Mouse (Mus musculus): ENCODE data around the gene Pim1. TPM values are rescaled to one million over a fixed set of nuclear protein-coding genes. Genes with fewer than 3 reads are reported as not detected.

The Pim1 gene
- polyA plus RNA-seq, 1 experiment from 2014 or later: 10.1 TPM

DNA sequence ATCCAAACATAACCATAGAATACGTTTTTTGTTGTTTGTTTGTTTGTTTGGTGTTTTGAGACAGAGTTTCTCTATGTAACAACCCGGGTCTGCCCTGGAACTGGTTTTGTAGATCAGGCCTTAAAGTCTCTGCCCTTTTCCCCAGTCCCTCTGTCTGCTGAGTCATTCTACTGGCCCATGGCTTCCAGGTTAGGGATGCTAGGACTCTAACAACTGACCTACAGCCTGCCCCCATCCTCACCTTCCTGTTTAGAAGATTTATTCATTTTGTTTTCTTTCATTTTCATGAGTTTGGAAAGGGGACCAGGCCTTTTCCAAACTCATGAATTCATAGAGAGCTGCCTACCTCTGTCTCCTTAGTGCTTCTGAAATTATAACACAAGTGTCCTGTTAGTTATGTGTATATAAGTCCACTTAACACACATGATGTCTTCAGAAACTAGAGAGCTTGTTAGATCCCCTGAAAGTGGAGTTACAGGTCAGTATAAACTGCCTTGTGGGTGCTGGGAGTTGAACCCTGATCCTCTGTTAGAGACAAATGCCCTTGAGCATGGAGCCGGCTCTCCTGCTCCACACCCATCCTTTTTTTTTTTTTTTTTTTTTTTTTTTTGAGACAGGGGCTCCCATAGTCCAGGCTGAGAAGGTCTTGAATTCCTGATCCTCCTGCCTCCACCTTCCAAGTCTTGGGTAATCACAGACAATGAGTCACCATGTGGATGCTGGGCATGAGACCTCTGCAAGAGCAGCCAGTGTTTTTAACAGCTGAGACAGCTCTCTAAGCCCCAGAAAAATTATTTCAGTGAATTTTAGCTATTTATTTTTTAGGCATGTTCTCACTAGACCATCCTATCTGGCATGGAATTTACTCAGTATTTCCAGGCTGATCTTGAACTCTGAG, 5.0 kb upstream of the Pim1 start:
- no peak overlapping the region for H3K4me3 ChIP-seq (ENCODE audit: low read depth, low read length)
- 0 out of 2 replicates have a peak, but pooled peaks cover 7% of the 10 kb centered on the region for H3K4me1 ChIP-seq (ENCODE audit: control insufficient read depth, insufficient read depth, low read length)
- no peak overlapping the region for H3K4me2 ChIP-seq (replicated peaks; ENCODE audit: low read depth, low read length)
- 74% methylated on average over 3 of the region's 3 CpGs for WGBS
- H3K9me3 ChIP-seq (ENCODE audit: control insufficient read depth, low read depth, low read length): no peaks in the 10 kb centered on the region
- no peaks in the 10 kb centered on the region for H3K36me3 ChIP-seq (ENCODE audit: control insufficient read depth, insufficient read depth, low read length)
- no peaks in the 10 kb centered on the region for H3K27me3 ChIP-seq (ENCODE audit: control insufficient read depth, insufficient read depth, low read length)
- H3K9ac ChIP-seq (replicated peaks; ENCODE audit: low read depth, low read length): no peak overlapping the region
- no peak for ATAC-seq (ENCODE audit: insufficient number of reproducible peaks, insufficient read depth, low FRiP score, low read depth)
- no peak overlapping the region for H3K27ac ChIP-seq (ENCODE audit: low read length)

DNA sequence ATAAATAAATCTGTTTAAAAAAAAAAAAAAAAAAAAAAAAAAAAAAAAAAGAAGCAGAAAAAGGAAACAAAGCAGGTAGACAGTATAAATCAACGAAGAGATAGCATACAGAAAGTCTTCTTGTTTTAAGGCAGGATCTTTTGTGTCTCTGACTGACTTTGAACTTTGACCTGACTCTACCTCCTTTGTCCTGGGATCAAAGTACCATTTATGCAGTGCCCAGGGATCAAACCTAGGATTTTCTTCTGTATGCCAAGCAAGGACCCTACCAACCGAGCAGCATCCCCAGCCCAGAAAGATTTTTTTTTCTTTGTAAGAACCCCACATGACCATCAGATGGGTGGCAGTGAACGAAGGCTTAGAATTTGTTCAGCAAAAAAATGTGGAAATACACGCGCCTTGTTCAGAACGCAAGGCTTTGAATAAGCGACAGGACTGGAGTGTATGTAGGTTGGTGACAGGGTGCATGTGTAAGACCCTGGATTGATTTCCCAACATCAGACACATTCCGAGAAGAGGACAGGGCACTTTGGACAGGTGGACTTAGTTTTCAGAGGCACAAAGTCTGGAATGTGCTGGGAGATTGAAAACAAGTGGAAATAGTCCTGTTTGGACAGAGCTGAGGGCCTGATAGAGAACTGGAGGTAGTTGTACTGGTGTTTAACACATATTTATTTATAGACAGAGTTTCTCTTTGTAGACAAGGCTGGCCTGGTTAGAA, 2.1 kb upstream of the Pim1 start:
- H3K9ac ChIP-seq (replicated peaks; ENCODE audit: low read depth, low read length): no peak overlapping the region
- H3K4me1 ChIP-seq (ENCODE audit: control insufficient read depth, insufficient read depth, low read length): peaks cover 12% of the 10 kb centered on the region
- no peak for ATAC-seq (ENCODE audit: insufficient number of reproducible peaks, insufficient read depth, low FRiP score, low read depth)
- H3K36me3 ChIP-seq (ENCODE audit: control insufficient read depth, insufficient read depth, low read length): no peaks in the 10 kb centered on the region
- no peak overlapping the region for H3K4me3 ChIP-seq (ENCODE audit: low read depth, low read length)
- no peaks in the 10 kb centered on the region for H3K9me3 ChIP-seq (ENCODE audit: control insufficient read depth, low read depth, low read length)
- H3K27me3 ChIP-seq (ENCODE audit: control insufficient read depth, insufficient read depth, low read length): no peaks in the 10 kb centered on the region
- H3K27ac ChIP-seq (ENCODE audit: low read length): no peak overlapping the region
- no peak overlapping the region; the same call in 1 of the 2 replicates for H3K4me2 ChIP-seq (replicated peaks; ENCODE audit: low read depth, low read length)
- WGBS: 80% methylated on average over 8 of the region's 8 CpGs

DNA sequence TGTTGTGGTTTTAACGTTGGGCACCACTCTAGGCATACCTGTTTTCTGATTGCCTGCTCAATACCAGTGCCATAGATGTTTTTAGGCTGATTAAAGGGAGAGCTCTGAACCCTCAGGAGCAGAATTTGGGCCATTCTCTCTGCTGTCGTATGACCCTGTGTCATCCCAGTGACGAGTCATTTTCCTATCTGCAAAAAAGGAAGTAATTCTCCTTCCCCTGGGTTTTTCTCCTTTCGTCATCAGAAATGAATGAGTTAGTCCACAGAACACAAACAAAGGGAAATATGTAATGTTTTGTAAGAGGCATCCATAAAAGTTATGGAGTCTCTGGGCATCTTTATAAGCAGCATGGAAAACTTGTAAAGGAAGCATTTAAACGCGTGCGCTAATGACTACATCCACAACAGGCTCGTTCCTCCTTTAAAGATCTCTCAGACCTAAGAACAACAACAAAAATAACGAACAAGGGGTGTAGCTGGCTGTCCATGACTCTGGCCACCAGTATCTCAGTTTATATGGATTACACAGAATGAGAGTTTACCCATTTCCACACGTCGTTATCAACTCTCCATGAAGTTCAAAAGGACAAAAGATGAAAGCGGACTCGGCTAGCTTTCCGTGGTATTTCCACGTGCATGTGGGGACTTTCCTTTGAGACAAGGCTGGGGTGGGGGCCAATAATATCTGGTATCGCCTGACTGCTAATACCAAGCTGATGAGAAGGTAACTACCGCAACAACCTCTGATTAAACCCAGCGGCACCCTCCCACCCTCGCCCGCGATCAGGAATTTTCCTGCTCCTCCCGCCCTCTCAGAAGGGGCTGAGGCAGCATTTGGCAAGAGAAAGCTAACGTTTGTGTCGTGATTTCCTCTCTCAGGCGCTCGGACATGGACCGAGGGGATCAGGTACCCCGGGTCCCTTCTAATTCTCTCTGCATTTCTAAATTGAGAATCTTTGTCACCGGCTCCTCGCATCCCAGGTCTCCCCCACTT, 1.3 kb upstream of the Pim1 start:
- Histone ChIP-seq H3K27ac (ENCODE audit: low read length) (peak overlapping the region; percentile 86), H3K27me3 (ENCODE audit: control insufficient read depth, insufficient read depth, low read length) (no peaks in the 10 kb centered on the region), H3K36me3 (ENCODE audit: control insufficient read depth, insufficient read depth, low read length) (peaks cover 8% of the 10 kb centered on the region; the same call in 1 of the 2 replicates), H3K4me3 (ENCODE audit: low read depth, low read length) (peak overlapping the region; percentile 53), H3K4me2 (replicated peaks; ENCODE audit: low read depth, low read length) (peak overlapping the region; percentile 69), H3K9ac (replicated peaks; ENCODE audit: low read depth, low read length) (peak overlapping the region; percentile 60), H3K9me3 (ENCODE audit: control insufficient read depth, low read depth, low read length) (no peaks in the 10 kb centered on the region), H3K4me1 (ENCODE audit: control insufficient read depth, insufficient read depth, low read length) (peaks cover 14% of the 10 kb centered on the region)
- WGBS: 7% methylated on average over 30 of the region's 30 CpGs
- no peak for ATAC-seq (ENCODE audit: insufficient number of reproducible peaks, insufficient read depth, low FRiP score, low read depth)

DNA sequence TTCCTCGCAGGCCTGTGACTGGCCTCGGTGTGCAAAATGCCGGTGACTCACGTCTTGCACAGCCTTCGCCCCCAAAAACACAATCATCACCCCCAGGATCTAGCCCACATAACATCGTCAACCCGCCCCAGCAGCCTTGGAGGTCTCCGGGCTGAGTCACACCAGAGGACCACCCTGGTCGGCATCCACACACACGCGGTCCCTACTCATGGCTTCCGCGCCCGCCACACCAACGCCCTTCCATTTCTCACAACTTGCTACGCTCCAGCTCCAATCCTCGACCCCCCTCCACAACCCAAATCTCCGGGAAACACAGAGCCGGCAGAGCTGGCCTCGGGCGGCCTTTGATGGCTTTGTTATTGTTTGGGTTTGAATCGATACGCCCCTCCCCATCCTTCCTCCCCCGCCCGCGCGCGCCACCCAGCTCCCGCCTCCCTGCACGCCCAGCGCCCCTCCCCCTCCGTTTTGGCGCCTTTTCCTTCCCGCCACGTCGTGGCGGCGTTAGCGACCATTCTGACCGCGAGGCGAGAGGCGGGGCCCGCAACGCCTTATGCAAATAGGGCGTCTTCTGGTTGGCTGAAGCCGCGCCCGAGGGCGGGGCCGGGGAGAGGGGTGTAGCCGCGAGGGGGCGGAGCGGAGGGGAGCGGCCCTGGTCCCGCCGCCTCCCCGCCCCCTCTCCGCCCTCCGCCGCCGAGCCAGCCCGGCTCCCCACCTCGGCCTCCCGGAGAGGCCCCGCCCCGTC, 411 bp upstream of the Pim1 start:
- peak overlapping the region; percentile 81 for H3K9ac ChIP-seq (replicated peaks; ENCODE audit: low read depth, low read length)
- H3K4me2 ChIP-seq (replicated peaks; ENCODE audit: low read depth, low read length): peak overlapping the region; percentile 69
- peak; percentile 92 for ATAC-seq (ENCODE audit: insufficient number of reproducible peaks, insufficient read depth, low FRiP score, low read depth)
- peaks cover 9% of the 10 kb centered on the region; the same call in 1 of the 2 replicates for H3K36me3 ChIP-seq (ENCODE audit: control insufficient read depth, insufficient read depth, low read length)
- no peaks in the 10 kb centered on the region for H3K27me3 ChIP-seq (ENCODE audit: control insufficient read depth, insufficient read depth, low read length)
- no peaks in the 10 kb centered on the region for H3K9me3 ChIP-seq (ENCODE audit: control insufficient read depth, low read depth, low read length)
- under 1% methylated on average over 56 of the region's 68 CpGs for whole genome bisulfite sequencing
- H3K4me3 ChIP-seq (ENCODE audit: low read depth, low read length): peak overlapping the region; percentile 82
- peak overlapping the region; percentile 86 for H3K27ac ChIP-seq (ENCODE audit: low read length)
- peaks cover 14% of the 10 kb centered on the region for H3K4me1 ChIP-seq (ENCODE audit: control insufficient read depth, insufficient read depth, low read length)

DNA sequence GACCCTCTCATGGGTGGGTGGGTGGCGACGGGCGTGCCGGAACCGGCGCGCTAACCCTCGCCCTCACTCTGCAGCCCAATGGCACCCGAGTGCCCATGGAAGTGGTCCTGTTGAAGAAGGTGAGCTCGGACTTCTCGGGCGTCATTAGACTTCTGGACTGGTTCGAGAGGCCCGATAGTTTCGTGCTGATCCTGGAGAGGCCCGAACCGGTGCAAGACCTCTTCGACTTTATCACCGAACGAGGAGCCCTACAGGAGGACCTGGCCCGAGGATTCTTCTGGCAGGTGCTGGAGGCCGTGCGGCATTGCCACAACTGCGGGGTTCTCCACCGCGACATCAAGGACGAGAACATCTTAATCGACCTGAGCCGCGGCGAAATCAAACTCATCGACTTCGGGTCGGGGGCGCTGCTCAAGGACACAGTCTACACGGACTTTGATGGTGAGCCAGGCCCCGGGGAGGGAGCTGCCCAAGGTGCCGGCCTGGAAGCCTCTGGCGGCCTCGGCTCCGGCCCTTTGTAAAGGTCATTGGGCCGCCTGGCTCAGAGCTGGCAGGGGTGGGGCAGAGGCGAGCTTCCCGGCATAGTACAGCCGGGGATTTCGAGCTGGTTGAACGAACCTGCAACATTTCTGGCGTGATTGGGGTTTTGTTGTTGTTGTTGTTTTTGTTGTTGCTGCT, 1.2 kb downstream of the Pim1 start:
- H3K9me3 ChIP-seq (ENCODE audit: control insufficient read depth, low read depth, low read length): no peaks in the 10 kb centered on the region
- H3K4me1 ChIP-seq (ENCODE audit: control insufficient read depth, insufficient read depth, low read length): peaks cover 14% of the 10 kb centered on the region
- H3K36me3 ChIP-seq (ENCODE audit: control insufficient read depth, insufficient read depth, low read length): peaks cover 9% of the 10 kb centered on the region; the same call in 1 of the 2 replicates
- peak overlapping the region; percentile 86 for H3K27ac ChIP-seq (ENCODE audit: low read length)
- under 1% methylated on average over 48 of the region's 48 CpGs for WGBS
- no peak for ATAC-seq (ENCODE audit: insufficient number of reproducible peaks, insufficient read depth, low FRiP score, low read depth)
- no peaks in the 10 kb centered on the region for H3K27me3 ChIP-seq (ENCODE audit: control insufficient read depth, insufficient read depth, low read length)
- H3K9ac ChIP-seq (replicated peaks; ENCODE audit: low read depth, low read length): peak overlapping the region; percentile 81
- H3K4me2 ChIP-seq (replicated peaks; ENCODE audit: low read depth, low read length): peak overlapping the region; percentile 95
- peak overlapping the region; percentile 82 for H3K4me3 ChIP-seq (ENCODE audit: low read depth, low read length)

DNA sequence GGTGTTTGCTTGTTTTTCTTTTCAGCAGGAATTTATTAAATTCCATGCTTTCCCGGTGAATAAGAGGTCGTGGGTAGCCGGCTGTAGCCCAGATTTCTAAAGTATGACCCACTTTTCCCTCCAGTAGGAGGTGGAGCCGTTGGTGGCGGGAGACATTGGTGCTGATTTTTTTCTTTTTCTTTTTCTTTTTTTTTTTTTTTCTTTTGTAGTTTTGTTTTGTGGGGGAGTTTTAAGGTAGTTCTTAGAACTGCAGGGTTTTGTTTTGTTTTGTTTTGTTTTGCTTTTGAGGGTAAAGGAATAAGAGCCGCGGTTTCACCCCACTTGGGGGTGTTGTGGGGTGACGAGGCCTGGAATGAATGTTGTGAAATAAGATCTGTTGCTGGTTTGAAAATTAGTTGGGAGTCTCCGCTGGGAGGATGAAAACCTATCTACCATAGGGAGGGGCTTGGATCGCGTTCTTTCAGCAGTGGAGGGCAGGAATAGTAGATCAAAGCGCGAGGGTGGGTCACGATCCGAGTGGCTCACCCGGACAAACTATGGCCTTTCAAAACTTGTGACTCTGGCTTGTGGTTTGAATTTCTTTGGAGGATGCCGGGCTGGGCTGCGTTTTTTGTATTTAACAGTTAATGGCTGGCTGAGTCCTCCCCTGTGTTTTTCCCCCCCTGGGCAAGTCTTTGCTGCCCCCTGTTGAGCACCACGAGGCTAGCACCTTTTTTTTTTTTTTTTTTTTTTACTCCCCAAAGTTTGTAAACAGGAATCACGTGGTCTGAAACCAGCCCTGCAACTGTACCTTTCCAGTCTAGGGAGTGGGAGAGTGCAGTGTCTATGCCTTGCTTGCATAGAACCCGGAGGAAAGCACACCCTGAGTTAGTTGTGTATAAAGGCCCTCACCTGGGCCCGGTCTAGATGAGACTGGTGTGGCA, 2.0 kb downstream of the Pim1 start:
- Histone ChIP-seq H3K27me3 (ENCODE audit: control insufficient read depth, insufficient read depth, low read length) (no peaks in the 10 kb centered on the region), H3K4me3 (ENCODE audit: low read depth, low read length) (peak overlapping the region; percentile 82), H3K27ac (ENCODE audit: low read length) (peak overlapping the region; percentile 61), H3K4me1 (ENCODE audit: control insufficient read depth, insufficient read depth, low read length) (peaks cover 14% of the 10 kb centered on the region), H3K9ac (replicated peaks; ENCODE audit: low read depth, low read length) (peak overlapping the region; percentile 81), H3K4me2 (replicated peaks; ENCODE audit: low read depth, low read length) (peak overlapping the region; percentile 95), H3K9me3 (ENCODE audit: control insufficient read depth, low read depth, low read length) (no peaks in the 10 kb centered on the region), H3K36me3 (ENCODE audit: control insufficient read depth, insufficient read depth, low read length) (peaks cover 9% of the 10 kb centered on the region; the same call in 1 of the 2 replicates)
- no peak for ATAC-seq (ENCODE audit: insufficient number of reproducible peaks, insufficient read depth, low FRiP score, low read depth)
- WGBS: 2% methylated on average over 22 of the region's 22 CpGs
